ENCODE assay signal across 8 mouse cellular contexts in genomic region chr1:83159603-83160002, GRCm38 (mm10). TPM values are rescaled to one million over a fixed set of nuclear protein-coding genes. Genes with fewer than 3 reads are reported as not detected.
DNase-seq lines count a peak whose midpoint lies in the region; ATAC-seq and TF ChIP-seq lines count a peak whose summit lies in the region.

Daw1 (plus strand) TSS chr1:83159752.

- intact Hi-C loops in gastrocnemius, postnatal 36 days (cut with DNase I) = no loop called here
- intact Hi-C loops in left cerebral cortex, postnatal 36 days (cut with DNase I) = no loop called here

- peak within 1 kb of the TSS; percentile 70 for H3K4me2 ChIP-seq in intestine, embryonic 14.5 days (ENCODE audit: low read length)
- H3K4me2 ChIP-seq in midbrain, embryonic 11.5 days = peak within 1 kb of the TSS; percentile 66

- peak within 1 kb of the TSS; percentile 59 for H3K4me3 ChIP-seq in intestine, embryonic 14.5 days (ENCODE audit: low read depth, low read length)
- peak within 1 kb of the TSS; percentile 50 for H3K4me3 ChIP-seq in midbrain, embryonic 11.5 days (ENCODE audit: low read depth, low read length)
- H3K4me3 ChIP-seq in small intestine, adult 2 months (ENCODE audit: low read depth, low read length) = peak within 1 kb of the TSS; percentile 77

- H3K27me3 ChIP-seq in intestine, embryonic 14.5 days (replicated peaks; ENCODE audit: control insufficient read depth, insufficient read depth, low read length) = no peaks in the 10 kb centered on the region
- H3K27me3 ChIP-seq in midbrain, embryonic 11.5 days (ENCODE audit: control insufficient read depth, insufficient read depth, low read length) = no peaks in the 10 kb centered on the region
- H3K27me3 ChIP-seq in small intestine, adult 2 months (ENCODE audit: control insufficient read depth, insufficient read depth, low read length) = no peaks in the 10 kb centered on the region; the same call in 1 of the 2 replicates

- peak within 1 kb of the TSS; percentile 60 for H3K9ac ChIP-seq in intestine, embryonic 14.5 days (ENCODE audit: low read length)
- peak within 1 kb of the TSS; percentile 49 for H3K9ac ChIP-seq in midbrain, embryonic 11.5 days (ENCODE audit: low read length)

- no peak for TF ChIP-seq CTCF in small intestine, adult 2 months (IDR thresholded peaks at IDR 0.05; ENCODE audit: extremely low read depth, insufficient read length, insufficient replicate concordance, low read depth, low read length)

- no peaks in the 10 kb centered on the region for H3K4me1 ChIP-seq in intestine, embryonic 14.5 days (replicated peaks; ENCODE audit: control insufficient read depth, insufficient read depth, low read length)
- H3K4me1 ChIP-seq in midbrain, embryonic 11.5 days (ENCODE audit: control insufficient read depth, insufficient read depth, low read length) = no peaks in the 10 kb centered on the region
- H3K4me1 ChIP-seq in small intestine, adult 2 months (ENCODE audit: control insufficient read depth, insufficient read depth, insufficient read length, low read length) = peaks cover 3% of the 10 kb centered on the region; the same call in 1 of the 2 replicates

- no peak for TF ChIP-seq POLR2A in small intestine, adult 2 months (IDR thresholded peaks at IDR 0.05; ENCODE audit: low read depth, low read length)

- no peak within 1 kb of the TSS for H3K27ac ChIP-seq in intestine, embryonic 14.5 days (ENCODE audit: low read depth)
- no peak within 1 kb of the TSS for H3K27ac ChIP-seq in midbrain, embryonic 11.5 days (ENCODE audit: low read depth, low read length)
- no peak within 1 kb of the TSS for H3K27ac ChIP-seq in small intestine, adult 2 months (ENCODE audit: insufficient read depth, low read depth, low read length)

- peak; percentile 84; the same call in 1 of the 2 replicates for ATAC-seq in cerebellum, adult (ENCODE audit: insufficient number of reproducible peaks, low FRiP score, low TSS enrichment)
- ATAC-seq in intestine, embryonic 14.5 days (replicated peaks; ENCODE audit: low FRiP score, low TSS enrichment, low read depth) = peak; percentile 96
- peak; percentile 99 for ATAC-seq in midbrain, embryonic 11.5 days (ENCODE audit: low FRiP score)

- no peak for DNase-seq in cerebellum, adult 11-12 months
- DNase-seq in cerebellum, postnatal 4 days (ENCODE audit: low spot score in 2 of 2) = peak; percentile 66 to 72
- peak; percentile 8 to 23 for DNase-seq in gastrocnemius, postnatal 36 days
- peak; percentile 88 for DNase-seq in intestine, embryonic 14.5 days (ENCODE audit: low spot score)
- DNase-seq in left cerebral cortex, postnatal 36 days (ENCODE audit: low spot score in 2 of 2) = peak; percentile 57
- DNase-seq in midbrain, embryonic 11.5 days (ENCODE audit: low spot score, missing footprints) = peak; percentile 99

- no peaks in the 10 kb centered on the region for H3K36me3 ChIP-seq in intestine, embryonic 14.5 days (ENCODE audit: control insufficient read depth, insufficient read depth, low read length)
- no peaks in the 10 kb centered on the region for H3K36me3 ChIP-seq in midbrain, embryonic 11.5 days (ENCODE audit: control insufficient read depth, insufficient read depth, low read length)
- H3K36me3 ChIP-seq in small intestine, adult 2 months (ENCODE audit: control insufficient read depth, insufficient read depth, low read length) = no peaks in the 10 kb centered on the region

- under 1% methylated on average over 16 of the region's 16 CpGs for WGBS in intestine, embryonic 14.5 days
- WGBS in midbrain, embryonic 11.5 days = under 1% methylated on average over 15 of the region's 16 CpGs
- 2% methylated on average over 16 of the region's 16 CpGs for WGBS in small intestine, adult 2 months

- no peaks in the 10 kb centered on the region for H3K9me3 ChIP-seq in intestine, embryonic 14.5 days (ENCODE audit: control insufficient read depth, low read length)
- H3K9me3 ChIP-seq in midbrain, embryonic 11.5 days (ENCODE audit: control insufficient read depth, low read length) = no peaks in the 10 kb centered on the region

RNA-seq across cellular contexts. Expression of gene Daw1, which starts in this region (rescaled TPM):
- not detected for total RNA-seq in gastrocnemius, postnatal 36 days (2021)
- polyA plus RNA-seq in intestine, embryonic 14.5 days (2014; fragmentation: Nextera tagmentation; extraction: Ambion mirVana) = 0.22 TPM in 1 of 2 replicates, not detected in the other
- under 1 TPM in 1 of 2 experiments, not detected in 1; 0.20 TPM for total RNA-seq in left cerebral cortex, postnatal 36 days (2021)
- polyA plus RNA-seq in midbrain, embryonic 11.5 days (2014; fragmentation: Nextera tagmentation; extraction: Ambion mirVana) = 0.40 TPM in 1 of 2 replicates, not detected in the other
- polyA plus RNA-seq in small intestine, adult 2 months (2012; rRNA removed) = not detected in 2 replicates

Comparison
In these comparisons a context has a peak if more than half of its experiments do, and no peak if none do; other contexts are left out.
1. Peak in DNase-seq in gastrocnemius, postnatal 36 days; RNA of the gene not detected or under 1 TPM.
2. Peak in DNase-seq, ATAC-seq, H3K4me3 ChIP-seq, H3K9ac ChIP-seq and H3K4me2 ChIP-seq in intestine, embryonic 14.5 days; RNA of the gene not detected or under 1 TPM.
3. Peak in DNase-seq in left cerebral cortex, postnatal 36 days; RNA of the gene not detected or under 1 TPM.
4. Peak in DNase-seq, ATAC-seq, H3K4me3 ChIP-seq, H3K9ac ChIP-seq and H3K4me2 ChIP-seq in midbrain, embryonic 11.5 days; RNA of the gene not detected or under 1 TPM.